Mouse (Mus musculus) midbrain, embryonic 16.5 days (tissue): ENCODE measurements around the gene Spns3. TPM values are rescaled to one million over a fixed set of nuclear protein-coding genes. Genes with fewer than 3 reads are reported as not detected.
"Not testable (repeated sequence)": the region's sequence is repeated elsewhere in the genome, so short reads cannot be mapped to it uniquely, and the experiment has no call there.

Experiments used
- ATAC-seq: fragments of 200-750 bp; cut with Nextera tagmentation; 2 replicates; pipeline ENCODE4 v1.8.0; 2017; ENCODE audit warnings: moderate TSS enrichment
- H3K27ac ChIP-seq: fragments of 300-500 bp; sonication (generic); 2 replicates; pipeline ENCODE4 v1.5.1; 2014; ENCODE audit warnings: mild to moderate bottlenecking, low read length, mixed read lengths
- H3K27me3 ChIP-seq: fragments of 300-500 bp; sonication (generic); 2 replicates; pipeline ENCODE4 v1.6.1; 2014; ENCODE audit warnings: low read depth, low read length, mixed read lengths; ENCODE audit not compliant: control insufficient read depth, insufficient read depth
- H3K36me3 ChIP-seq: fragments of 300-500 bp; sonication (generic); 2 replicates; pipeline ENCODE4 v1.6.1; 2014; ENCODE audit warnings: mild to moderate bottlenecking, low read length, moderate library complexity, mixed read lengths; ENCODE audit not compliant: control insufficient read depth, insufficient read depth
- H3K4me1 ChIP-seq: fragments of 300-500 bp; sonication (generic); 2 replicates; pipeline ENCODE4 v1.6.1; 2014; ENCODE audit warnings: mild to moderate bottlenecking, low read length, mixed read lengths; ENCODE audit not compliant: control insufficient read depth, insufficient read depth
- H3K4me2 ChIP-seq: fragments of 300-500 bp; sonication (generic); 2 replicates; pipeline ENCODE4 v1.6.1; 2014; ENCODE audit warnings: mild to moderate bottlenecking, low read length, mixed read lengths
- H3K4me3 ChIP-seq: fragments of 300-500 bp; sonication (generic); 2 replicates; pipeline ENCODE4 v1.5.1; 2014; ENCODE audit warnings: low read depth, mild to moderate bottlenecking, low read length, moderate library complexity, mixed read lengths
- H3K9ac ChIP-seq: fragments of 300-500 bp; sonication (generic); 2 replicates; pipeline ENCODE4 v1.6.1; 2014; ENCODE audit warnings: low read depth, low read length, mixed read lengths
- H3K9me3 ChIP-seq: fragments of 300-500 bp; sonication (generic); replicated peaks from 2 replicates; pipeline ENCODE4 v1.6.1; 2014; ENCODE audit warnings: mild to moderate bottlenecking, low read length, mixed read lengths; ENCODE audit not compliant: control insufficient read depth, poor library complexity, severe bottlenecking
- WGBS: fragments of 180-500 bp; shearing (Covaris S2); extraction: QIAGEN DNeasy Blood & Tissue Kit; methylation state at CpG from one replicate; pipeline ENCODE4 v1.1.7; 2014; 5-methylcytosine and 5-hydroxymethylcytosine counted together
- polyA plus RNA-seq: library from polyadenylated mRNA; unstranded; fragments of >200 nt; fragmentation: Nextera tagmentation; extraction: Ambion mirVana; gene quantifications from 2 replicates; pipeline ENCODE4 v1.2.1, GENCODE M21; 2015

Gene Spns3
- polyA plus RNA-seq, 1 experiment from 2014 or later = not detected

DNA sequence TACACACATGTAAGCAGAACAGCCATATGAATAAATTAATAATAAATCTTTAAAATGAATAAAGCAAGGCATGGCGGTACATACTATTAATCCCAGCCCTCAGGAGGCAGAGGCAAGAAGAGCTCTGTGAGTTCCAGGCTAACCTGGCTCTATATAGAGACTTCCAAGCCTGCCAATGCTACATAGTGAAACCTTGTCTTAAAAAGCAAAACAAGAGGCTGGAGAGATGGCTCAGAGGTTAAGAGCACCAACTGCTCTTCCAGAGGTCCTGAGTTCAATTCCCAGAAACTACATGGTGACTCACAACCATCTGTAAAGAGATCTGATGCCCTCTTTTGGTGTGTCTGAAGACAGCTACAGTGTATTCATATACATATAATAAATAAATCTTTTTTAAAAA is 6.6 kb downstream of the Spns3 start:
- not testable (repeated sequence) for H3K4me3 ChIP-seq, H3K9me3 ChIP-seq, H3K4me2 ChIP-seq, H3K9ac ChIP-seq, H3K27me3 ChIP-seq, H3K36me3 ChIP-seq, ATAC-seq, H3K27ac ChIP-seq, H3K4me1 ChIP-seq
- 84% methylated on average over 1 of the region's 1 CpGs for whole genome bisulfite sequencing

- H3K9ac ChIP-seq = no peak overlapping the region
- H3K4me1 ChIP-seq = no peaks in the 10 kb centered on the region
- H3K27me3 ChIP-seq = no peaks in the 10 kb centered on the region
- H3K27ac ChIP-seq = no peak overlapping the region
- no peak overlapping the region for H3K4me3 ChIP-seq
- no peaks in the 10 kb centered on the region for H3K36me3 ChIP-seq
- no peak for ATAC-seq
- no peaks in the 10 kb centered on the region for H3K9me3 ChIP-seq
- WGBS = 100% methylated on average over 1 of the region's 1 CpGs
- no peak overlapping the region for H3K4me2 ChIP-seq
These were observed 7.7 kb downstream of the Spns3 start for GRCm38 (mm10) chr11:72542586-72542985.

DNA sequence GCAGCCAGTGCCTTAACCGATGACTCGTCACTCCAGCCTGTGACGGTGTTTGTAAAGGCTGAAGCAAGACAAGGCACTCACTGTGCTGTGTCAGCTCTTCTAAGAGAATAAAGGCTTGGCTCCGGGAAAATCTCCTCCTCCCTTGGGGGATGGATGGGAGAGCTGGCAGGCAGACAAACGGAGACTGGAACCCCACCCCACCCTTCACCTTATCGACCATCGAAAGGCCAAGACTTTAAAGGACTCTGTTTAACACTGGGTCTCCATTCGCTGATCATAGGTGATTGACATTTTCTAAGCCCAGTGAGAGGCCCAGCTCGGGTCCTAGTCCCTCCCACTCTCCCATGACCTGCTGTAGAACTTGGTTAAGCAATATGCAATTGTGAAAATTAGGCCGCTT is 8.4 kb downstream of the Spns3 start:
- H3K4me2 ChIP-seq = no peak overlapping the region

DNA sequence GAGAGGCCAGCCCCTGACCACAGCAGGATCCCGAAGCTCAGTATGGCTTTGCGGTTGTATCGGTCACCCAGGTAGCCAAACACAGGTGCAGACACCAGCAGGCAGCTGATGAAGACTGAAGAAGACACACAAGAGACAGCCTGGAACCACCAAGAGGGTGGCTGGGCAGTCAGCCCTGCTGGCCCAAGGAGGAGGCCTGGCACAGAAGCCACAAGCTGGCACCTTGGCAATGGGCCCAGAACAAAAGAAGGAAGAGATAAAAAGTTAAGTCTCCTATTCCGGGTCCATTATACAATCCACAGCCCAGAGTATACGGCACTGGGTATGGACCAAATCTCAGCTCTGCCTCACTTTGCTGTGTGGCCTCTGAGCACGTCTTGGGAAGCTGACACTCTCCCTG is 9.9 kb downstream of the Spns3 start:
- Histone ChIP-seq H3K4me3 (no peak overlapping the region), H3K4me2 (no peak overlapping the region), H3K4me1 (no peaks in the 10 kb centered on the region), H3K9me3 (no peaks in the 10 kb centered on the region), H3K27me3 (no peaks in the 10 kb centered on the region), H3K36me3 (no peaks in the 10 kb centered on the region), H3K27ac (no peak overlapping the region), H3K9ac (no peak overlapping the region)
- ATAC-seq = no peak
- 79% methylated on average over 6 of the region's 6 CpGs for WGBS

More for the DNA sequence above, 8.4 kb downstream of the Spns3 start:
- no peak overlapping the region for H3K27ac ChIP-seq
- 63% methylated on average over 10 of the region's 10 CpGs for WGBS
- H3K27me3 ChIP-seq = no peaks in the 10 kb centered on the region
- no peaks in the 10 kb centered on the region for H3K9me3 ChIP-seq
- no peak overlapping the region for H3K9ac ChIP-seq
- H3K4me3 ChIP-seq = no peak overlapping the region
- no peaks in the 10 kb centered on the region for H3K4me1 ChIP-seq
- ATAC-seq = no peak
- no peaks in the 10 kb centered on the region for H3K36me3 ChIP-seq

DNA sequence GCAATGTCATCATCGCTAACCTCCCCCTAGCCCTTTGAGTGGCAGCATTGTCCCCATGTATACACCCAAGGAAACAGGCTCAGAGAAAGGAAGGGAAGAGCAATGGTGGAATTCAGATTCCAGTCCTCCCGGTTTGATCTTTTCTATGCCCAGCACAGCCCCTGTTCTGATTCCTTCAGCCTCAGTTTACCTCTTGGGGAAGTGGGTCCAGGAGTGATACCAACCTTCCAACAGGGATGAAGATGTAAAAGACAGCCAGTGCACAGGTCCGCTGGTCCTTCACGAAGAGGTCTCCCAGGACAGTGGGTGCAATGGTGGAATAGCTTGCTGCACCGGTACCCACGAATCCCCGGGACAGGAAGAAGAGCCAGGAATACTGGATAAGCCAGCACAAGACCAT is 11.5 kb downstream of the Spns3 start:
- Histone ChIP-seq H3K4me1 (no peaks in the 10 kb centered on the region), H3K27me3 (no peaks in the 10 kb centered on the region), H3K27ac (no peak overlapping the region), H3K36me3 (no peaks in the 10 kb centered on the region), H3K4me2 (no peak overlapping the region), H3K4me3 (no peak overlapping the region), H3K9me3 (no peaks in the 10 kb centered on the region), H3K9ac (no peak overlapping the region)
- ATAC-seq = no peak
- WGBS = 95% methylated on average over 7 of the region's 7 CpGs

GRCm38 (mm10) chr11:72538037-72538755 is 12.1 kb downstream of the Spns3 start:
- Histone ChIP-seq H3K4me2 (no peak overlapping the region), H3K36me3 (no peaks in the 10 kb centered on the region), H3K9ac (no peak overlapping the region), H3K27me3 (no peaks in the 10 kb centered on the region), H3K4me1 (no peaks in the 10 kb centered on the region), H3K4me3 (no peak overlapping the region), H3K9me3 (no peaks in the 10 kb centered on the region), H3K27ac (no peak overlapping the region)
- 74% methylated on average over 8 of the region's 8 CpGs for WGBS
- no peak for ATAC-seq

DNA sequence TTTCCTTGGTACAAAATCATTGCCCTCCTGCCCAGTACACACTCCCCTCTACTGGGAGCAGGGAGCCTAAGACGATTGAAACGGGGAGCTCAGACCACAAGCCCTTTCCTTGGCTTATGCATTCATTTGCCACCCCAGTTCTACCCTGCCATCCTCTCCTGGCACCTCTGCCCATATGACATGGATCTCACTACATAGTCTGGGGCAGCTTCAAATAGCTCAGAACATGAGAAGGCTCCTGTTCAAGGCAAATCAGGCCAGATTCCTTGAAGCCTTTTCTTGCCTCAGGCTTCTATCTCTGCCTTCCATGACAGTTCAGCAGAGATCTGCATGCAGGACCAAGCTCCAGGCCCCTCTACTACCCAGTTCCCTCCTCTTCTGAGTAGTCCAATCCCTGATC is 12.8 kb downstream of the Spns3 start:
- no peaks in the 10 kb centered on the region for H3K9me3 ChIP-seq
- WGBS = 87% methylated on average over 2 of the region's 2 CpGs

DNA sequence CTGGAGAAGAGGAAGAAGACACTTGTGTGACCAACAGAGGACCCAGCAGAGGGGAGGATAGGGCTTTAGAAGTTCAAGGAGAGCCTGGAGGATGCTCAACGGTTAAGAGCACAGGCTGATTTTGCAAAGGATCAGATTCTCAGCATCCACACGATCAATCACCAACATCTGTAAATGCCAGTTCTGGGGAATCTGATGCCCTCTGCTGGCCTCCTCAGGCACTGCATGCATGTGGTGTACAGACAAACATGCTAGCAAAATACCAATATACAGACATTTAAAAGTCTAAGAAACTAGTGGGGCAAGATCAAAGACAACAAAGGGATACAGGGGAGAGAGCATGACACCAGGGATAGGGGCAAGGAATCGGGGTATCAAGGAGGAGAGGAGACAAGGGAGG is 14.8 kb downstream of the Spns3 start:
- Histone ChIP-seq H3K36me3 (no peaks in the 10 kb centered on the region), H3K4me3 (no peak overlapping the region), H3K27me3 (no peaks in the 10 kb centered on the region), H3K4me1 (no peaks in the 10 kb centered on the region), H3K4me2 (no peak overlapping the region), H3K27ac (no peak overlapping the region), H3K9ac (no peak overlapping the region), H3K9me3 (no peaks in the 10 kb centered on the region)
- ATAC-seq = no peak
- 80% methylated on average over 3 of the region's 3 CpGs for WGBS

More for the DNA sequence above, 12.8 kb downstream of the Spns3 start:
- Histone ChIP-seq H3K4me3 (no peak overlapping the region), H3K27me3 (no peaks in the 10 kb centered on the region), H3K9ac (no peak overlapping the region), H3K4me1 (no peaks in the 10 kb centered on the region), H3K4me2 (no peak overlapping the region), H3K27ac (no peak overlapping the region), H3K36me3 (no peaks in the 10 kb centered on the region)
- no peak for ATAC-seq

DNA sequence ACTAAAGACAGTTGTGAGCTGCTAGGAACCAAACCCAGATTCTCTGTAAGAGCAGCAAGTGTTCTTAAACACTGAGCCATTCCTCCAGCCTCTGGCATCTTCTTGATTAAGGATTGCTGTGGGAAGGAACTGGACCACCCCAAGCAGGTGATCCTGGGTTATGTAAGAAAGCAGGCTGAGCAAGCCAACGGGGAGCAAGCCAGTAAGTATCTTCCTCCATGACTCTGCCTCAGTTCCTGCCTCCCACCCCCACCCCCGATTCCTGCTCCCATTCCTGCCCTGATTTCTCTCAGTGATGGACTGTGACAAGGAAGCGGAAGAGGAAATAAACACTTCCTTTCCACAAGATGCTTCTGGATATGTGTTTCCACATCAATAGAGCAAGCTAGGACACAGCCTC is 17.4 kb downstream of the Spns3 start:
- H3K36me3 ChIP-seq = no peaks in the 10 kb centered on the region
- no peaks in the 10 kb centered on the region for H3K4me1 ChIP-seq
- H3K4me3 ChIP-seq = no peak overlapping the region
- H3K27me3 ChIP-seq = no peaks in the 10 kb centered on the region
- ATAC-seq = no peak
- no peak overlapping the region for H3K9ac ChIP-seq
- 94% methylated on average over 3 of the region's 3 CpGs for WGBS
- no peak overlapping the region for H3K4me2 ChIP-seq
- no peaks in the 10 kb centered on the region for H3K9me3 ChIP-seq
- no peak overlapping the region for H3K27ac ChIP-seq
